In the genomic region with DNA sequence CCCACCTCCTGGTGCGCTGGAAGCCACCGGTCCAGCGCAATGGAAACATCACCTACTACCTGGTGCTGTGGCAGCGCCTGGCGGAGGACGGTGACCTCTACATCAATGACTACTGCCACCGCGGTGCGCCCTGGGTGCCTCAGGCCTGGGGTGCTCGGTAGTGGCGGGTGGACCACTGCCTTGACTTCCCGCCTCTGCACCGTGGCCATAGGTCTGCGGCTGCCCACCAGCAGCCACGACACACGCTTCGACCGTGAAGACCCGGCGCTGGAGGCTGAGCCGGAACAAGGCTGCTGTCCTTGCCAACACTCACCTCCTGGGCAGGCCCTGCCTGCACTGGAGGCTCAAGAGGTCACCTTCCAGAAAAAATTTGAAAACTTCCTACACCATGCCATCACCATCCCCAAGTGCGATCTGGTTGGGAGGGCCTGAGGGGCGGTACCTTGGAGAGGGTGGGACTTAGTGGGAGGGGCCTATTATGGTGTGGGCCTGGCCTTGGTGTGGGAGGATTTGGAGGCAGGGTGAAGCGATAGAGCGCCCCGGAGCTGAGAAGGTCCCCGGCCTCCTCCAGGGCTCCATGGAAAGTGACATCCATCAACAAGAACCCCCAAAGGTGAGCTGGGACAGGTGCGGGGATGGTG, we compare ENCODE assay signal across 10 mouse cellular contexts. TPM values are rescaled to one million over a fixed set of nuclear protein-coding genes. Genes with fewer than 3 reads are reported as not detected.
DNase-seq lines count a peak whose midpoint lies in the region; ATAC-seq lines count a peak whose summit lies in the region.
"Had no signal": no experiment of that assay in that cellular context is flagged by ENCODE, and none has a peak within 500 bp of the region (broad histone marks: within the 10 kb centered on the region; RNA-seq: fewer than 3 reads in every experiment).

No protein-coding gene starts in this region.

- ATAC-seq in forebrain, embryonic 13.5 days, result peak; percentile 67; the same call in 1 of the 2 replicates
- peak; percentile 63; the same call in 1 of the 2 replicates for ATAC-seq in neural tube, embryonic 13.5 days (ENCODE audit: low read depth)
- no peak for ATAC-seq in erythroblast, adult 5-6 weeks (replicated peaks; ENCODE audit: low FRiP score, poor library complexity, severe bottlenecking)

- peaks cover 11% of the 10 kb centered on the region; the same call in 1 of the 2 replicates for H3K4me1 ChIP-seq in forebrain, embryonic 13.5 days
- peaks cover 12% of the 10 kb centered on the region; the same call in 1 of the 2 replicates for H3K4me1 ChIP-seq in neural tube, embryonic 13.5 days (replicated peaks)

- H3K9ac ChIP-seq in forebrain, embryonic 13.5 days, result no peak overlapping the region
- H3K9ac ChIP-seq in neural tube, embryonic 13.5 days, result no peak overlapping the region

- no peaks in the 10 kb centered on the region for H3K9me3 ChIP-seq in forebrain, embryonic 13.5 days (replicated peaks)
- H3K9me3 ChIP-seq in neural tube, embryonic 13.5 days, result no peaks in the 10 kb centered on the region

- H3K36me3 ChIP-seq in forebrain, embryonic 13.5 days (ENCODE audit: poor library complexity, severe bottlenecking), result no peaks in the 10 kb centered on the region
- H3K36me3 ChIP-seq in neural tube, embryonic 13.5 days, result no peaks in the 10 kb centered on the region

- peak overlapping the region; percentile 13; the same call in 1 of the 2 replicates for H3K4me3 ChIP-seq in forebrain, embryonic 13.5 days
- no peak overlapping the region for H3K4me3 ChIP-seq in neural tube, embryonic 13.5 days

- DNase-seq in kidney, adult 11 months, result peak; percentile 32
- no peak for DNase-seq in kidney, adult 9 months
- peak; percentile 53 to 59 for DNase-seq in kidney, postnatal 4 days
- DNase-seq in frontal cortex, postnatal 14 days (ENCODE audit: low spot score in 2 of 2), result no peak
- no peak for DNase-seq in thymus, postnatal 4 days
- DNase-seq: lung, postnatal 36 days; thymus, postnatal 36 days had no signal

- peak overlapping the region; percentile 32 for H3K4me2 ChIP-seq in forebrain, embryonic 13.5 days
- peak overlapping the region; percentile 36 for H3K4me2 ChIP-seq in neural tube, embryonic 13.5 days

- H3K27ac ChIP-seq in forebrain, embryonic 13.5 days, result no peak overlapping the region
- H3K27ac ChIP-seq in neural tube, embryonic 13.5 days (replicated peaks), result no peak overlapping the region

- H3K27me3 ChIP-seq in forebrain, embryonic 13.5 days, result peaks cover 80% of the 10 kb centered on the region
- peaks cover 92% of the 10 kb centered on the region for H3K27me3 ChIP-seq in neural tube, embryonic 13.5 days

- 3% methylated on average over 28 of the region's 28 CpGs for WGBS in forebrain, embryonic 13.5 days
- 4% methylated on average over 28 of the region's 28 CpGs for WGBS in neural tube, embryonic 13.5 days

RNA-seq across cellular contexts. Expression of gene Insrr, which starts 12.7 kb away (rescaled TPM):
- polyA plus RNA-seq in forebrain, embryonic 13.5 days (2015; fragmentation: Nextera tagmentation; extraction: Ambion mirVana), result 0.33 and 0.43 TPM in 2 replicates
- polyA plus RNA-seq in neural tube, embryonic 13.5 days (2015; fragmentation: Nextera tagmentation; extraction: Ambion mirVana), result 3.4 and 5.4 TPM in 2 replicates
- not detected in 2 replicates for total RNA-seq in erythroblast, adult 5-6 weeks (2015; ENCODE audit: low replicate concordance)
- not detected in 2 replicates for total RNA-seq in erythroblast, adult 5-6 weeks (2017; ENCODE audit: low replicate concordance)

RNA-seq across cellular contexts. Expression of gene Ntrk1, which starts 14.5 kb away (rescaled TPM):
- 0.53 and 0.88 TPM in 2 replicates for polyA plus RNA-seq in forebrain, embryonic 13.5 days (2015; fragmentation: Nextera tagmentation; extraction: Ambion mirVana)
- 219 and 314 TPM in 2 replicates for polyA plus RNA-seq in neural tube, embryonic 13.5 days (2015; fragmentation: Nextera tagmentation; extraction: Ambion mirVana)
- total RNA-seq in erythroblast, adult 5-6 weeks (2015; ENCODE audit: low replicate concordance), result not detected in 2 replicates
- total RNA-seq in erythroblast, adult 5-6 weeks (2017; ENCODE audit: low replicate concordance), result not detected in 2 replicates

RNA-seq across cellular contexts. Expression of gene Pear1, which starts 14.7 kb away (rescaled TPM):
- polyA plus RNA-seq in forebrain, embryonic 13.5 days (2015; fragmentation: Nextera tagmentation; extraction: Ambion mirVana), result 4.7 and 4.8 TPM in 2 replicates
- 13.1 and 13.3 TPM in 2 replicates for polyA plus RNA-seq in neural tube, embryonic 13.5 days (2015; fragmentation: Nextera tagmentation; extraction: Ambion mirVana)
- 0.63 and 1.9 TPM in 2 replicates for total RNA-seq in erythroblast, adult 5-6 weeks (2015; ENCODE audit: low replicate concordance)
- total RNA-seq in erythroblast, adult 5-6 weeks (2017; ENCODE audit: low replicate concordance), result 0.42 TPM in 1 of 2 replicates, not detected in the other

RNA-seq across cellular contexts. Expression of gene Sh2d2a, which starts 37.1 kb away (rescaled TPM):
- polyA plus RNA-seq in forebrain, embryonic 13.5 days (2015; fragmentation: Nextera tagmentation; extraction: Ambion mirVana), result not detected in 2 replicates
- polyA plus RNA-seq in neural tube, embryonic 13.5 days (2015; fragmentation: Nextera tagmentation; extraction: Ambion mirVana), result not detected in 2 replicates
- total RNA-seq in erythroblast, adult 5-6 weeks (2015; ENCODE audit: low replicate concordance), result not detected in 2 replicates
- total RNA-seq in erythroblast, adult 5-6 weeks (2017; ENCODE audit: low replicate concordance), result not detected in 2 replicates

Comparison
In these comparisons a context has a peak if more than half of its experiments do, and no peak if none do; other contexts are left out.
1. DNase-seq: peak in kidney, adult 11 months (single experiment) and kidney, postnatal 4 days (2 of 2); none in kidney, adult 9 months (single experiment), frontal cortex, postnatal 14 days (0 of 2) and thymus, postnatal 4 days (single experiment).
2. RNA of gene Ntrk1, which starts 14.5 kb away (polyA plus RNA-seq): 219 to 314 TPM in neural tube, embryonic 13.5 days; 0.53 to 0.88 TPM in forebrain, embryonic 13.5 days; every median in the first group is over 100 times any median in the second.